Mouse (Mus musculus) gastrocnemius, postnatal 10 days (tissue): ENCODE data around the gene Adssl1. TPM values are rescaled to one million over a fixed set of nuclear protein-coding genes. Genes with fewer than 3 reads are reported as not detected.

Source experiments
- DNase-seq: peaks from one replicate; pipeline ENCODE4 v3.0.0; 2021; ENCODE audit warnings: mixed read lengths
- total RNA-seq, 2 experiments: library from RNA; stranded (reverse); gene quantifications; 2 replicates each; pipeline ENCODE4 v1.2.3; 2021

Adssl1 gene
- total RNA-seq, 2 experiments from 2014 or later: 340 to 358 TPM

- DNase-seq: no peak
Measured at GRCm38 (mm10) chr12:112592985-112593734, 26.7 kb upstream of the Adssl1 start.

GRCm38 (mm10) chr12:112593951-112594915 lies 25.6 kb upstream of the Adssl1 start:
- no peak for DNase-seq

DNA sequence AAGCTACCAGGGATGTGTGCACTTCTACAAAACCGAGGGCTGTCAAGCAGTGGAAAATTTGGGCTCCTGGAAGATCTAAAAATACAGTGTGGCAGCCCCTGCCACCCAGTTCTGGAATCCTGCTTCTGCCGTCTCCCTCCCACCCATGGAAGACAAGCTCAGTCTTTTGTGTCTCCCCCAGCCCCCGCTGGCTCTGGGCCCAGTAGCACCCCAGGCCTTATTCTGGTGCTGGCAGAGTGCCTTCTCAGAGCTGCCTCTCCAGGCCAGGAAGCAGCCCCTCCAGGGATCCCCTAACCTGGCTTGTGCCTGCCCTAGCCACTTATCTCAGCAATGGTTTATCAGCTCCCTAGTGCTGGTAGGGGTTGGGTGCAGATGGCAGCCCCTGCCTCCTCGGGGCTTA lies 24.9 kb upstream of the Adssl1 start:
- no peak for DNase-seq

- DNase-seq: peak; percentile 62
Measured at GRCm38 (mm10) chr12:112595626-112596025, 24.2 kb upstream of the Adssl1 start.

- DNase-seq: no peak
Measured at GRCm38 (mm10) chr12:112596454-112596853, 23.4 kb upstream of the Adssl1 start.

DNA sequence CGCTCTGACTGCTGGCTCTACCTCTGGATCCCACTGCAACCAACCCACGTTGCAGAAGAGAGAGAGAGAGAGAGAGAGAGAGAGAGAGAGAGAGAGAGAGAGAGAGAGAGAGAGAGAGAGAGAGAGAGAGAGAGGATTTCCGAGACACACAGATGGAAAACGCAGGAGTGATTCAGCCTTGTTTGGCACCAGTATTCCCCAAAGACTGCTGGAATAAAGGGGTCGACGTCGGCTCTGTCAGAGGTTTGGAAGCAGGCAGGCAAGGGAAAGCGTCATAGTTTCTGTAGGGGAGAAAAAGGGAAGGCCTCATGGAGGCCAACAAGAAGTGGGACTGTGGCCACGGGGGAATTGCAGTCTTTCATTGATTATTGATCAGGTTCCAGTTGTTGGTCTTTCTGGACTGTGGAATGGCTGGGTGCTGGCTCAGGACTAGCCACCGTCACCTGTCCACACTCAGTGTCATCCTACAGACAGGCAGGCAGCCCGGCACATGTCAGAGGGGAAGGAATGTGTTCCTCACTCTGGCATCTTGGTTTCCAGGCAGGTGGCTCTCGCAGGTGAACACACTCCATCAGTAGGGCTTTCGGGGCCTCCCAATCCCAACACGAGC lies 22.8 kb upstream of the Adssl1 start:
- DNase-seq: no peak

- peak; percentile 64 for DNase-seq
Measured at GRCm38 (mm10) chr12:112597618-112598017, 22.2 kb upstream of the Adssl1 start.

DNA sequence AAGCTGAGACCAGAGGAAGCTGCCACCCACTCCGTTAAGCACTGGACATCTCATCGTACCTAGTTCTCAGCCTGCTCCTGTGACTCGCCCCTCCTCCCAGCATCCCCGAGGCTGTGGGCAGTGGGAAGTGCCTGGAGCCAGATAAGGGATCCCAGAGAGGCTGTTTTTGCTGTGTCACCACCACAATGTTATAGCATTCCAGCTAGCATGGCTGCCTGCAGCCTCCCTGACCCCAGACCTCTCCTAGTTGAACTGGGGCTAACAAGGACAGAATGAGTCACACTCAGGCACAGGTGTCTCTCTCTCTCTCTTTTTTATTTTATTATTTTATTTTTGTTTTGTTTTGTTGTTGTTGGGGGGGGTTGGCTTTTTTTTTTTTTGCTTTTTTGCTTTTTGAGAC lies 20.6 kb upstream of the Adssl1 start:
- DNase-seq: no peak

- DNase-seq: no peak
Measured at GRCm38 (mm10) chr12:112599942-112600611, 19.8 kb upstream of the Adssl1 start.

DNA sequence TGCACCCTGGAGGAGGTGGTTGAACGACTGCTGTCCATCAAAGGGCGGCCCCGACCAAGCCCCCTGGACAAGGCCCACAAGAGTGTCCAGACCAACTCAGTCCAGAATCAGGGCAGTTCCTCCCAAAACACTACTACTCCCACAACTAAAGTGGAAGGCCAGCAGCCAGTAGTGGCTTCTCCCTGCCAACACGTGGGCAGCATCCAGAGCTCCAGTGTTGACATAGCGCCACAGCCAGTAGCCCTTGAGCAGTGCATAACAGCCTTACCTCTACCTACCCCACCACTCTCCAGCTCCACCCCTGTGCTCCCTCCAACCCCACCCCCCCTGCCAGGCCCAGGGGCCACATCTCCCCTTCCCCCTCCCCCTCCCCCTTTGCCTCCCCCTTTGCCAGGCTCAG lies 15.8 kb upstream of the Adssl1 start:
- no peak for DNase-seq

DNA sequence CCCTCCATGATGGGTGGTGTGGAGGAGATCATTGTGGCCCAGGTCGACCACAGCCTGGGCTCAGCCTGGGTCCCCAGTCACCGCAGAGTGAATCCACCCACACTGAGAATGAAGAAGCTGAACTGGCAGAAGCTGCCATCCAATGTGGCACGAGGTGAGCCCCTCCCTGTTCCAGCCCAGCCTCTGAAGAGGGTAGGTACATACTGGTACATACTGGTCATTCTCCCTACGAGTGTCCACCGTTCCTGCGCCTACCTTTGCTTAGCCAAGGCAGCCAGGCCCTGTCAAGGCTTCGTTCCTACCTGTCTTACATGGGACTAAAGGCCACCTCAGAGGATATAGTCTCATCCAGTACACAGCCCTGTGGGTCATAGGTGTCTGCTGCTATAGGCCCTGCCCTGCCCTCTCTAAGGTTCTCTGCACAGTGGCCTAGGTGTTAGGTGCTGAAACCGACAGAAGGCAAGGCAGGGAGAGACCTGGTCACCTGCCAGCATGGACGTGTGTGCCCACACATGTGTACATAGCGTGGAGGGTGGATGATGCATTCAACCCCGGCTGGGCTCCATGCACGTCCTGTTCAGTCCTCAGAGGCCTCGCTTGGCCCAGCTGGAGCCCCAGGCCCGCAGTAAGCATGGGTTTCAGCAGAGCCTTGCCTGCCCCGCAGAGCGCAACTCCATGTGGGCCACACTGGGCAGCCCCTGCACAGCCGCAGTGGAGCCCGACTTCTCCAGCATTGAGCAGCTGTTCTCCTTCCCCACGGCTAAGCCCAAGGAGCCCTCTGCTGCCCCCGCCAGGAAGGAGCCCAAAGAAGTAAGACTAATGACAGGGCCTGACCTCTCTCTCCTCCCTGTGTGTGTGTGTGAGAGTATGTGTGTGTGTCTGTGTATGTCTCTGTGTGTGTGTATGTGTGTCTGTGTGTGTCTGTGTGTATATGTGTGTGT lies 14.9 kb upstream of the Adssl1 start:
- peak; percentile 72 for DNase-seq

GRCm38 (mm10) chr12:112605766-112606165 lies 14.1 kb upstream of the Adssl1 start:
- DNase-seq: peak; percentile 85

DNA sequence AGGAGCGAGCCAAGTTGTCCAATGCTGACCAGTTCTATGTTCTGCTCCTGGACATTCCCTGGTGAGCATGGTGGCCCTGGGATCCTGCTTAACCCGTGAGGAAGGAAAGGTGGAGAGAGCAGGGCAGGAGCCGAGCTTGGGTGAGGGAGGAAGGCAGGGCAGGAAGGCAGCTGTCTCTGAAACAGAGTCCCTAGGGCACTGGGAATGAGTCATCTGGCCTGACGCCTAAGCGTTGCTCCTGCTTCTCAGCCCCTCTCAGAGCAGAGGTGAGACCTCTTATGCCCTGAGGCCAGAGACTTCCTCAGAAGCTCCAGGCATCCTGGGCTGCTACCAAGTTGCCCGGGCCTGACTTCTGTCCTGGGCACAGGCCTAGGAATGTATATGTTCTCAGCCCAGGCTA lies 12.8 kb upstream of the Adssl1 start:
- no peak for DNase-seq

- no peak for DNase-seq
Measured at GRCm38 (mm10) chr12:112609031-112609430, 10.8 kb upstream of the Adssl1 start.

DNA sequence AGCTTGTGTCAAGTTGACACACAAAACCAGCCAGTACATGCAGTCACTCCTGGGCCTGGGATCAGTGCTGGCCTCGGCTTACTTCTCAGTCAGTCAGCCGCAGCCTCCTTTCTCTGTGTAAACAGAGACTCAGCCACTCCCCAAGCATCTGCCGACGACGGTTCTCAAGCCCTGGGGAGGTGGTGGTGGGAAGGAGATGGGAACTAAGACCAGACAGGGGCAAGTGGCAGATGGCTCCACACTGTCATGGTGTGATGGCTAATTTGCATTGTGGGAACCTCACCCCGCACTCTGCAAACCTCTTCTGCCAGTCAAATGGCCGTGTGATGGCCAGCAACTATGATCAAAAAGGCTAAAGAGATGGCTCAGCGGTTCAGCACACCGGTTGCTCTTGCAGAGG lies 3.2 kb upstream of the Adssl1 start:
- DNase-seq: no peak

DNA sequence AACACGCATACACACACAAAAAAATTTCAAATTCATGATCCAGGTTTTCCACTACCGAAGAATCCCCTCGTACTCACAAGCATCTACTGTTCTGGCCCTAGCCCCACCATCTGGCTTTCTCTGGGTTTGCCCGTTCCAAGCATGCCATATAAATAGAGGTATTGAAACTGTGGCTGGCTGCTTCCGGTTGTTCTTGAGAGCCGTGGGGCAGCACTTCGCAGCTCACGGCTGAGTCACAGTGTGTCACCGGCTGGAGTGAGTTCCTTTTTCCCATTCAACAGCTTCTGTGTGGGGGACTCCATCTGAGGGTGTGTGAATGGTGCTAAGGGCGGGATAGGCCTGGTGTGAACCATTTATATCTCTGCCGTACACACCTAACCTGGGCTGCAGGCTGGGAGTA lies 2.7 kb upstream of the Adssl1 start:
- DNase-seq: no peak

DNA sequence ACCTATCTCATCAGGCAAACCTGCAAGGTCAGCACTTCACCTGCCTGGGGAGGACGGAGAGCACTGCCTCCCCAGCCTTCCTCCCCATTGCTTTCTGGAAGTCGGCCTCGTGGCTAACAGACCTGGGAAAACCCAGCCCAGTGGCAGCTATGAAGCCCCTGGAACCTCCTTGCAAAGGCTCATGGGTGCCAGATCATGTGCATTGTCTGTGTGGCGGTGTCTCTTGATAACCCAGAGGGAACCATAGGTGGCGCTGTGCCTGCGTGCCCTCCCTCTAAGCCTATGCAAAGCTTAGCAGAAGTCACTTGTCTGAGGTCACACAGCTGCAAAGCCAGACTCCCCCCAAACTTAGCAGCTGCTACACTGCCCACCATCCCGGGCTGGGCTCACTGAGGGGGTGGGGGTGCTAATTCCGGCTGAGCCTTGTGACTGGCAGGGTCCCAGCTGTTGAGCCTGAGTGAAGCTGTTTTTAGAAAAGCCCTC lies 1.9 kb upstream of the Adssl1 start:
- peak; percentile 75 for DNase-seq

GRCm38 (mm10) chr12:112618981-112619685 lies 712 bp upstream of the Adssl1 start:
- peak; percentile 51 for DNase-seq

- DNase-seq: peak; percentile 41
Measured at GRCm38 (mm10) chr12:112620354-112621061, 663 bp downstream of the Adssl1 start.

DNA sequence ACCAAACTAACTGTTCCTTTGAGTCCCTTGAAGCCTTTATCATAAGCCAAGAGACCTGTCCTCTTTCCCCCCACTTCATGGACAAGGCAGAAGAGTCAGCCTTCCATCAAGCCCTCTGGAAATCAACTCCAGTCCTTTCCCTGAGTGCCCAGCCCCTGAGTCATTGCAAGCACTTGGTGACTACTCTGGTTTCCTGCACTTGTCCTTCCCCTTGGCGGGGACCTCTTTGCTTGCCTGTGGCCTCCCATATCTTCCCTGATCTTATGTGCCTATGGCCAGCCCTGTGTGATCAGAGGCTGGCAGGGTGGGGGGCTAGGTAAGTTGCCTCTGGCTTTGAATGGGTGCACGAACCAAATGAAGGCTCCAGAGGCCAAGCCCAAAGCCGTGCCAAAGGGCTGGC lies 2.1 kb downstream of the Adssl1 start:
- DNase-seq: no peak
